Comparison of ENCODE assay signal across 8 mouse cellular contexts in the genomic region with DNA sequence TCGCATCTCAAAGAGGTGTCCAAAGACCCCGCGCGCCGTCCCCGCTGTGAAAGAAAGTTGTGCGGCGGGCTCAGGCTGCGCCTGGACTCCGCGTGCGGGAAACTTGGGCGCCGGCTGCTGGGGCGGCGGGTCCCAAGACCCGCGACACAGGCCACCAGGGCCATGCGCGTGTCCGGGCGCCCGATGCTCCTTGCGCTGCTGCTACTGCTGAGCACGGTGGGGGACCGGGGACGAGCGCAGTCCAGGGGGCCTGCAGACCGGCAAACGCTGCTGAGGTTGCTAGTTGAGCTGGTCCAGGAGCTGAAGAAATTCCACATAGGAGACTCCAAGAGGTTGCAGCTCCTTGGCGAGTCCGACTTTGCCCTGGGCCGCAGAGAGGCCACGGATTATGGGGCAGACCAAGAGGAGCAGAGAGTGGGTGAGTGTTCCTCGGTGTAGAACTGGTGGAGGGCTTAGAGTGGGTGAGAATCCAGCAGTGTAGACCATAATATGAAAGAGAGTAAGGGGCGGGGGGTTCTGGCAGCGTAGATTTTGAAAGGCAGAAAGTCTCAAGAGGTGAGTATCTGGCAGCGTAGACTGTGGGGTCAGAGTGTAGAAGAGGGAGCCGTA. TPM values are rescaled to one million over a fixed set of nuclear protein-coding genes. Genes with fewer than 3 reads are reported as not detected.
DNase-seq lines count a peak whose midpoint lies in the region; ATAC-seq lines count a peak whose summit lies in the region.

No protein-coding gene starts in this region.

- H3K27me3 ChIP-seq in kidney, embryonic 14.5 days (ENCODE audit: control insufficient read depth, insufficient read depth, low read length): peaks cover 40% of the 10 kb centered on the region
- H3K27me3 ChIP-seq in embryonic facial prominence, embryonic 10.5 days (replicated peaks; ENCODE audit: low read depth, poor library complexity, severe bottlenecking): peaks cover 71% of the 10 kb centered on the region
- peaks cover 31% of the 10 kb centered on the region for H3K27me3 ChIP-seq in intestine, embryonic 15.5 days (replicated peaks)
- peaks cover 32% of the 10 kb centered on the region for H3K27me3 ChIP-seq in neural tube, embryonic 11.5 days (ENCODE audit: control insufficient read depth, insufficient read depth, low read length)

- peak; percentile 57; the same call in 1 of the 2 replicates for ATAC-seq in kidney, embryonic 14.5 days (ENCODE audit: low FRiP score, low TSS enrichment)
- ATAC-seq in intestine, embryonic 15.5 days: peak; percentile 58
- ATAC-seq in neural tube, embryonic 11.5 days (ENCODE audit: insufficient read depth, low FRiP score, low TSS enrichment): peak; percentile 67
- no peak for ATAC-seq in erythroid progenitor cell, adult 5-6 weeks (replicated peaks; ENCODE audit: low FRiP score, poor library complexity, severe bottlenecking)

- H3K27ac ChIP-seq in kidney, embryonic 14.5 days (ENCODE audit: low read depth, low read length): no peak overlapping the region
- H3K27ac ChIP-seq in embryonic facial prominence, embryonic 10.5 days (replicated peaks): peak overlapping the region; percentile 76
- no peak overlapping the region; the same call in 1 of the 2 replicates for H3K27ac ChIP-seq in intestine, embryonic 15.5 days
- H3K27ac ChIP-seq in neural tube, embryonic 11.5 days (ENCODE audit: low read depth, low read length): no peak overlapping the region

- H3K4me3 ChIP-seq in kidney, embryonic 14.5 days (ENCODE audit: low read length): peak overlapping the region; percentile 54
- H3K4me3 ChIP-seq in embryonic facial prominence, embryonic 10.5 days: peak overlapping the region; percentile 72
- H3K4me3 ChIP-seq in intestine, embryonic 15.5 days (replicated peaks): peak overlapping the region; percentile 43
- H3K4me3 ChIP-seq in neural tube, embryonic 11.5 days (ENCODE audit: low read depth, low read length): peak overlapping the region; percentile 51

- H3K9me3 ChIP-seq in kidney, embryonic 14.5 days (ENCODE audit: control insufficient read depth, low read length): no peaks in the 10 kb centered on the region
- H3K9me3 ChIP-seq in embryonic facial prominence, embryonic 10.5 days: no peaks in the 10 kb centered on the region
- no peaks in the 10 kb centered on the region for H3K9me3 ChIP-seq in intestine, embryonic 15.5 days
- no peaks in the 10 kb centered on the region for H3K9me3 ChIP-seq in neural tube, embryonic 11.5 days (ENCODE audit: control insufficient read depth, low read length)

- DNase-seq in kidney, adult 9 months: no peak
- peak; percentile 61 for DNase-seq in embryonic facial prominence, embryonic 10.5 days (ENCODE audit: low spot score)
- DNase-seq in neural tube, embryonic 11.5 days (ENCODE audit: low spot score): peak; percentile 29
- no peak for DNase-seq in left cerebral cortex, postnatal 36 days (ENCODE audit: low spot score in 2 of 2)
- DNase-seq in gastrocnemius, adult 18-20 months (ENCODE audit: low spot score): no peak

- intact Hi-C loops in left cerebral cortex, postnatal 36 days (cut with DNase I): loop anchor here (10.0 kb wide), 1 partner anchor 190 kb away; no protein-coding TSS in a partner anchor

- peaks cover 10% of the 10 kb centered on the region; the same call in 1 of the 2 replicates for H3K4me1 ChIP-seq in kidney, embryonic 14.5 days (ENCODE audit: control insufficient read depth, insufficient read depth, low read length)
- H3K4me1 ChIP-seq in embryonic facial prominence, embryonic 10.5 days: peaks cover 16% of the 10 kb centered on the region
- peaks cover 15% of the 10 kb centered on the region for H3K4me1 ChIP-seq in intestine, embryonic 15.5 days (replicated peaks)
- H3K4me1 ChIP-seq in neural tube, embryonic 11.5 days (ENCODE audit: control insufficient read depth, insufficient read depth, low read length): peaks cover 5% of the 10 kb centered on the region; the same call in 1 of the 2 replicates

- 8% methylated on average over 35 of the region's 39 CpGs for WGBS in kidney, embryonic 14.5 days
- 8% methylated on average over 39 of the region's 39 CpGs for WGBS in embryonic facial prominence, embryonic 10.5 days
- WGBS in intestine, embryonic 15.5 days: 9% methylated on average over 39 of the region's 39 CpGs
- WGBS in neural tube, embryonic 11.5 days: 9% methylated on average over 39 of the region's 39 CpGs

- H3K36me3 ChIP-seq in kidney, embryonic 14.5 days (ENCODE audit: control insufficient read depth, insufficient read depth, low read length): no peaks in the 10 kb centered on the region
- no peaks in the 10 kb centered on the region for H3K36me3 ChIP-seq in embryonic facial prominence, embryonic 10.5 days (replicated peaks)
- H3K36me3 ChIP-seq in intestine, embryonic 15.5 days: no peaks in the 10 kb centered on the region
- H3K36me3 ChIP-seq in neural tube, embryonic 11.5 days (ENCODE audit: control insufficient read depth, insufficient read depth, low read length): no peaks in the 10 kb centered on the region

- peak overlapping the region; percentile 42; the same call in 1 of the 2 replicates for H3K9ac ChIP-seq in kidney, embryonic 14.5 days (ENCODE audit: low read depth, low read length)
- peak overlapping the region; percentile 14 for H3K9ac ChIP-seq in intestine, embryonic 15.5 days
- peak overlapping the region; percentile 35 for H3K9ac ChIP-seq in neural tube, embryonic 11.5 days (ENCODE audit: low read length)

- H3K4me2 ChIP-seq in kidney, embryonic 14.5 days (replicated peaks; ENCODE audit: low read depth, low read length): peak overlapping the region; percentile 97
- H3K4me2 ChIP-seq in intestine, embryonic 15.5 days (replicated peaks): peak overlapping the region; percentile 95
- H3K4me2 ChIP-seq in neural tube, embryonic 11.5 days (ENCODE audit: low read depth): peak overlapping the region; percentile 98

RNA-seq across cellular contexts. Expression of gene Alkal2, which starts 0.6 kb away (rescaled TPM):
- 0.15 and 0.27 TPM in 2 replicates for polyA plus RNA-seq in kidney, embryonic 14.5 days (2014; fragmentation: Nextera tagmentation; extraction: Ambion mirVana)
- polyA plus RNA-seq in embryonic facial prominence, embryonic 10.5 days (2016; fragmentation: Nextera tagmentation; extraction: Ambion mirVana): 4.1 and 8.7 TPM in 2 replicates
- polyA plus RNA-seq in intestine, embryonic 15.5 days (2015; fragmentation: Nextera tagmentation; extraction: Ambion mirVana): 0.87 and 1.2 TPM in 2 replicates
- not detected in 2 replicates for polyA plus RNA-seq in neural tube, embryonic 11.5 days (2014; fragmentation: Nextera tagmentation; extraction: Ambion mirVana)
- not detected in 2 replicates for total RNA-seq in erythroid progenitor cell, adult 5-6 weeks (2015; ENCODE audit: low replicate concordance)
- not detected in 2 replicates for total RNA-seq in erythroid progenitor cell, adult 5-6 weeks (2017; ENCODE audit: low replicate concordance)
- 1 to 10 TPM; 1.8 to 3.1 TPM for total RNA-seq in left cerebral cortex, postnatal 36 days (2021)
- 1 to 10 TPM in 1 of 2 experiments, under 1 TPM in 1; 0.83 to 1.9 TPM for total RNA-seq in gastrocnemius, adult 18-20 months (2021)

RNA-seq across cellular contexts. Expression of gene Acp1, which starts 26.7 kb away (rescaled TPM):
- polyA plus RNA-seq in kidney, embryonic 14.5 days (2014; fragmentation: Nextera tagmentation; extraction: Ambion mirVana): 216 and 230 TPM in 2 replicates
- polyA plus RNA-seq in embryonic facial prominence, embryonic 10.5 days (2016; fragmentation: Nextera tagmentation; extraction: Ambion mirVana): 237 and 238 TPM in 2 replicates
- 178 and 179 TPM in 2 replicates for polyA plus RNA-seq in intestine, embryonic 15.5 days (2015; fragmentation: Nextera tagmentation; extraction: Ambion mirVana)
- polyA plus RNA-seq in neural tube, embryonic 11.5 days (2014; fragmentation: Nextera tagmentation; extraction: Ambion mirVana): 189 and 194 TPM in 2 replicates
- total RNA-seq in erythroid progenitor cell, adult 5-6 weeks (2015; ENCODE audit: low replicate concordance): 192 and 213 TPM in 2 replicates
- total RNA-seq in erythroid progenitor cell, adult 5-6 weeks (2017; ENCODE audit: low replicate concordance): 238 and 251 TPM in 2 replicates
- 10 to 100 TPM; 47.4 to 51.6 TPM for total RNA-seq in left cerebral cortex, postnatal 36 days (2021)
- 10 to 100 TPM; 31.1 to 36.5 TPM for total RNA-seq in gastrocnemius, adult 18-20 months (2021)

RNA-seq across cellular contexts. Expression of gene Sh3yl1, which starts 26.7 kb away (rescaled TPM):
- polyA plus RNA-seq in kidney, embryonic 14.5 days (2014; fragmentation: Nextera tagmentation; extraction: Ambion mirVana): 22.9 and 23.0 TPM in 2 replicates
- 17.7 and 18.4 TPM in 2 replicates for polyA plus RNA-seq in embryonic facial prominence, embryonic 10.5 days (2016; fragmentation: Nextera tagmentation; extraction: Ambion mirVana)
- polyA plus RNA-seq in intestine, embryonic 15.5 days (2015; fragmentation: Nextera tagmentation; extraction: Ambion mirVana): 22.9 and 25.3 TPM in 2 replicates
- 20.7 and 23.1 TPM in 2 replicates for polyA plus RNA-seq in neural tube, embryonic 11.5 days (2014; fragmentation: Nextera tagmentation; extraction: Ambion mirVana)
- total RNA-seq in erythroid progenitor cell, adult 5-6 weeks (2015; ENCODE audit: low replicate concordance): 54.8 and 63.7 TPM in 2 replicates
- total RNA-seq in erythroid progenitor cell, adult 5-6 weeks (2017; ENCODE audit: low replicate concordance): 32.6 and 39.3 TPM in 2 replicates
- total RNA-seq in left cerebral cortex, postnatal 36 days (2021): 10 to 100 TPM; 14.1 to 14.5 TPM
- total RNA-seq in gastrocnemius, adult 18-20 months (2021): 1 to 10 TPM in 1 of 2 experiments, under 1 TPM in 1; 0.59 to 1.1 TPM

Comparison
In these comparisons a context has a peak if more than half of its experiments do, and no peak if none do; other contexts are left out.
1. DNase-seq: peak in embryonic facial prominence, embryonic 10.5 days (single experiment) and neural tube, embryonic 11.5 days (single experiment); none in kidney, adult 9 months (single experiment), left cerebral cortex, postnatal 36 days (0 of 2) and gastrocnemius, adult 18-20 months (single experiment).
2. Peak in every context shown above with its lines, with median percentiles within 50 percentile points of each other: H3K4me2 ChIP-seq, H3K4me3 ChIP-seq and H3K9ac ChIP-seq.